Mouse (Mus musculus) lung, adult 2 months (tissue): Measurements from ENCODE around the gene Qser1. TPM values are rescaled to one million over a fixed set of nuclear protein-coding genes. Genes with fewer than 3 reads are reported as not detected.

Experiments used
- DNase-seq: peaks from one replicate; pipeline ENCODE4 v3.0.0; 2022
- H3K4me1 ChIP-seq: fragments of 200-500 bp; 2 replicates; pipeline ENCODE4 v1.6.1; 2011; ENCODE audit warnings: low read length; ENCODE audit not compliant: control insufficient read depth, insufficient read depth
- H3K4me3 ChIP-seq: fragments of 200-500 bp; replicated peaks from 2 replicates; pipeline ENCODE3; 2011; ENCODE audit warnings: low read depth, mild to moderate bottlenecking, control low read depth, low read length; ENCODE audit errors: extremely low read depth
- CTCF ChIP-seq: fragments of 200-500 bp; IDR thresholded peaks from 2 replicates; pipeline ENCODE4 v1.5.1; 2011; ENCODE audit warnings: mild to moderate bottlenecking, low read length, control low read depth; ENCODE audit not compliant: insufficient read depth
- POLR2A ChIP-seq: fragments of 200-500 bp; IDR thresholded peaks from 2 replicates; pipeline ENCODE4 v1.6.1; 2011; ENCODE audit warnings: low read depth, mild to moderate bottlenecking, control low read depth, low read length, borderline replicate concordance; ENCODE audit errors: extremely low read depth
- WGBS: fragments of 180-500 bp; shearing (Covaris S2); methylation state at CpG from one replicate; pipeline ENCODE4 v1.1.7; 2018; 5-methylcytosine and 5-hydroxymethylcytosine counted together
- polyA plus RNA-seq: library from polyadenylated mRNA; depleted of rRNA; stranded (reverse); fragments of >200 nt; gene quantifications from 2 replicates; pipeline ENCODE4 v1.2.3, GENCODE M21; 2012

The Qser1 gene
- polyA plus RNA-seq, 1 experiment: 5.9 TPM

DNA sequence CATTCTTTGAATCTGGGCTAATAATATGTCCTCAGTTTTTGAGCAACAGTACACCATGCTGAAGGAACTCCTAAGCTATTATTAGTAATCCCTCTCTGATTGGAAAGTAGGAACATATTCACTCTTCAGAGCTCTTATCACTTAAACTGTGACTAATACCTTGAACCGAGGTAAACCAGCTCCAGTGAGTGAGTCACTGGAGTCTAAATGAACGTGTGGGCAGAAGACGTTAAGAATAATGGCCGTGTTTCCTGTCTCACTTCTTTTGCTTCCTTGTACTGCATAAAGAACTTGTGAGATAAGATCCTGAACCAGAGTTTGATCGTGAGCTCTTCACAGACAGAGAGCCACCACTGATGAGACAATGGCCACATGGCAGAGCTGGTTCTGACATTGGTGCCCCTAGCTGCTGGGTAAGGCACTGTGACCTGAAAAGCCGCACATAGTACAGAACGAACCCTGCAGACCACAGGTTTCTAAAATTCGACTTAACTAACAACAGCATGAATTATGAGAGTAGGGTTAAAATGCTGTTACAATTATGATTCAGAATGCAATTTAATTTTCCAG lies 53.3 kb downstream of the Qser1 start:
- Histone ChIP-seq H3K4me3 (no peak overlapping the region), H3K4me1 (no peaks in the 10 kb centered on the region)
- no peak for DNase-seq
- TF ChIP-seq POLR2A (no peak), CTCF (no peak)
- WGBS: 65% methylated on average over 8 of the region's 8 CpGs

DNA sequence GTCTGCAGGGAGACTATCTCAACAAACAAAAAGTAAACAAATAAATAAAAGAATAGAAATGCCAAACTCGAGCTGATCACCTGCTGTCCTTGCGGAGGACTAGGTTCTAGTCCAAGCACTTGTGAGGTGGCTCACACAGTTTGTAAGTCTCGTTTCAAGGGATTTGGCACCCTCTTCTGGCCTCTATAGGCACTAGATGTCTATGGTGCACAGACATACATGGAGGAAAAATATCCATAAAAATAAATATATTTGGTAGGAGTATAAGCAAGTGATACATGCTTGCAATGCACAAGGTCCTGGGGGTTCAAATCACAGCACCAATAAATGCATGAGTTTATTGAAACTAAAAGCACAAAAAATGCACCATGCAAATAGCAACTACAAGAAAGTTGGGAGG lies 65.9 kb downstream of the Qser1 start:
- TF ChIP-seq CTCF: 0 out of 2 replicates have a peak, but pooled peaks have one; percentile 10
- TF ChIP-seq POLR2A: no peak
- 52% methylated on average over 3 of the region's 3 CpGs for WGBS
- H3K4me1 ChIP-seq: no peaks in the 10 kb centered on the region
- H3K4me3 ChIP-seq: no peak overlapping the region
- no peak for DNase-seq

DNA sequence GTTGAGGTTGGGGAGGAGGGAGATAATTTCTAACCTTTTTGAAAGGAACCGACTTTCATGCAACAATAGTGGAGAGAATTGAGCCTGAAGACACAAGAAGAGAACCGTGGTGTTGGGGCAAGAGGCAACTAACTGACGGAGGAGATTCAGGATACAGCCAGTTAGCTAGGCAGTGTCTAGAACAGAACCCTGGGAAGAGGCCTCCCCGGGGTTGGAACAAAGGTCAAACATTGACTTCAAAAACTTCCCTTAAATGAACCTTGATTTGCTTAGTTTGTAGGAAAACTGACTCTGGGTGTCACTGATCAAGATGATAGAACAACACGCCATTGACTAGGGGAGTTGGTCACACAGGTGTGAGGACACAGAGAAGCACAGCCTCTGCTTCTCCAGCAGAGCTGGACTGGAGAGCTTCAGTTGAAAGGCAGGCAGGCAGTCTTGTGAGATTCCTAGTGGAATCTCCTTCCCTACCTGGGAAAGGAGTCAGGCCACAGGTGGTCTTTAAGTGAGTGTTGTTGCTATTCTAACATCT lies 67.8 kb downstream of the Qser1 start:
- Histone ChIP-seq H3K4me3 (no peak overlapping the region), H3K4me1 (no peaks in the 10 kb centered on the region)
- no peak for DNase-seq
- WGBS: 77% methylated on average over 5 of the region's 5 CpGs
- no peak for TF ChIP-seq POLR2A
- TF ChIP-seq CTCF: no peak

- no peak for DNase-seq
- Histone ChIP-seq H3K4me1 (no peaks in the 10 kb centered on the region; the same call in 1 of the 2 replicates), H3K4me3 (no peak overlapping the region)
- WGBS: 53% methylated on average over 8 of the region's 8 CpGs
- TF ChIP-seq CTCF (no peak), POLR2A (no peak)
These were observed 70.3 kb downstream of the Qser1 start for GRCm38 (mm10) chr2:104746251-104746650.

DNA sequence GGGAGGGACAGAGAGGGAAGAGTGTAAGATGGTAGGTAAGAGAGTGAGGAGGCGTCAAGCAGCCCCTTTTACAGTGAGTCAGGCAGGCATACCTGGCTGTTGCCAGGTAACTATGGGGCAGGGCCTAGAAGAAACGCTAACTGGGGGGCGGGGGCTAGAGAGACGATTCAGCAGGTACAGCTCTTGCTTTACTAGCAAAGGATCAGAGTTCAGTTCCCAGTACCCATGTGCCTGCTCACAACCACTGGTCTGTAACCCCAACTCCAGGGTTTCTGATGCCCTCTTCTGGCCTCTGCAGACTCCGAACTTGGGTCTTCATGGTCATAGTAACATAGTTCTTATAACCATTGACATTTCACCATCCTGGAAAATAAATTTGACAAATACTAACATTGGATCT lies 72.6 kb downstream of the Qser1 start:
- H3K4me3 ChIP-seq: no peak overlapping the region
- 62% methylated on average over 5 of the region's 5 CpGs for WGBS
- TF ChIP-seq CTCF (no peak), POLR2A (no peak)
- H3K4me1 ChIP-seq: no peaks in the 10 kb centered on the region; the same call in 1 of the 2 replicates
- DNase-seq: no peak

- DNase-seq: no peak
- Histone ChIP-seq H3K4me3 (peak overlapping the region; percentile 37), H3K4me1 (no peaks in the 10 kb centered on the region; the same call in 1 of the 2 replicates)
- TF ChIP-seq CTCF (no peak), POLR2A (no peak)
- whole genome bisulfite sequencing: 15% methylated on average over 7 of the region's 7 CpGs
These were observed 73.4 kb downstream of the Qser1 start for GRCm38 (mm10) chr2:104743160-104743559.

DNA sequence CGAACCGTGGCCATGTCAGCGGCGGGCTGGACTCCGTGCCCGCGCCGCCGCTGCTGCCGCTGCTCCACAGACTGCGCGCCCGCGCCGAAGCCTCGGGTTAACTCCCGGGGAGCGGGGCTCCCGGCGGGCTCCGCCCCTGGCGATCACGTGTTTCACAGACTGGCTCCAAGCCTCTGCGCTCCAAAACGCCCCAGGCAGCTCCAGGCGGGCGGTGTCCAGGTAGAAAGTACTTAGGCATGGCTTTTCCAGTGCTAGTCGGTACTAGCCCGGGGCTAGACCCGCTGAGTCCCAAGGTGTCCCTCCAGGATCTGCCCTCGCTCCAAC lies 73.9 kb downstream of the Qser1 start, which contains the start of gene Depdc7:
Depdc7 (minus strand) TSS at position 138 of the 324 bp plus-strand sequence.
- Histone ChIP-seq H3K4me1 (no peaks in the 10 kb centered on the region; the same call in 1 of the 2 replicates), H3K4me3 (peak within 1 kb of the TSS; percentile 68)
- WGBS: under 1% methylated on average over 31 of the region's 31 CpGs
- DNase-seq: peak; percentile 92
- no peak for TF ChIP-seq POLR2A
- TF ChIP-seq CTCF: no peak

GRCm38 (mm10) chr2:104741896-104742740 lies 74.4 kb downstream of the Qser1 start:
- TF ChIP-seq CTCF (no peak), POLR2A (no peak)
- WGBS: 8% methylated on average over 31 of the region's 46 CpGs
- no peak for DNase-seq
- no peaks in the 10 kb centered on the region; the same call in 1 of the 2 replicates for H3K4me1 ChIP-seq
- H3K4me3 ChIP-seq: peak overlapping the region; percentile 68

DNA sequence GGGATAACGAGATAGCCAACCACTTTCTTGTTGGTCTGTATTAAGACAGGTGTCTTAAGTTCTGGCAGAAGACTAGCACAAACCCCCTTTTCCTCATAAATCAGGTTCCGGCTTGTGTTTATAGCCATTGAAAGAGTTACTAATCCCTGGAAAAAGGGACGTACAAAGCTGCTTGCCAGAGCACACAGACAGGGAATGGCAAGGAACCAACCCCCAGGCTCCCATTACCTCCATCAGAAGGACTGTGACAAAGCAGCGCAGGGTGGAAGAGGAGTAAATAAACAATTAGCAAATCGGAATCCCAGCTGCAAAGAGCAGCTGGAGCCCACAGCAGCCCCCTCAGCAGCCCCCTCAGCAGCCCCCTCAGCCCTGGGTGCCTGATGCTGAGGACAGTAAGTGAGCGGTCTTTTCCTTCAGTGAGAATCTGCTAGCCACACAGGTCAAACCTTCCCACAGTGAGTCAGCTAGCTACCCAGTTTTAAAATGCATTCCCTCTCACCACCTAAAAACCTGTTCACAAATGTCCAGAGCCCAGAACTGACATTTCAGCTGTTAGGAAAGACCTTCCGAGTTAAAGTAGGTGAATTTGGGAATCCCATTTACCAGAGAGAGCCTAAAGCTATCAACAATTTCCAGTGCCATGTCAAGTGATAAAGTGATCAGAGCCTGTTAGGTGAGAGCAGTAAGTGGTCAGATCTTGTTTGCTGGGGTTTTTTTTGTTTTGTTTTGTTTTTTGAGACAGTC lies 75.4 kb downstream of the Qser1 start:
- Histone ChIP-seq H3K4me1 (no peaks in the 10 kb centered on the region; the same call in 1 of the 2 replicates), H3K4me3 (no peak overlapping the region)
- WGBS: 72% methylated on average over 7 of the region's 7 CpGs
- TF ChIP-seq POLR2A: no peak
- no peak for TF ChIP-seq CTCF
- DNase-seq: no peak
